Mouse (Mus musculus) megakaryocyte progenitor cell, adult 5-6 weeks (primary cell): ENCODE results near the gene Chchd3. TPM values are rescaled to one million over a fixed set of nuclear protein-coding genes. Genes with fewer than 3 reads are reported as not detected.

Source experiments
- ATAC-seq: replicated peaks from 2 replicates; pipeline ENCODE4 v1.8.0; 2016; ENCODE audit warnings: mild to moderate bottlenecking, moderate TSS enrichment, inconsistent platforms; ENCODE audit not compliant: poor library complexity
- total RNA-seq, 2 experiments: library from RNA; stranded (forward) in 1 of 2; stranded (reverse) in 1 of 2; fragments of 157-497, 149-512 nt in 1 of 2; fragments of 200-1000 nt in 1 of 2; gene quantifications; 2 replicates each; pipeline versions ENCODE4 v1.2.3 to v1.2.4; 2015 to 2017

The Chchd3 gene
- total RNA-seq, 2 experiments from 2014 or later, result 120 to 215 TPM

- no peak for ATAC-seq
Observed at GRCm38 (mm10) chr6:32818961-32819360, 241.1 kb downstream of the Chchd3 start.

GRCm38 (mm10) chr6:32808796-32809195 lies 251.3 kb downstream of the Chchd3 start:
- ATAC-seq, result no peak

GRCm38 (mm10) chr6:32807771-32808170 lies 252.3 kb downstream of the Chchd3 start:
- no peak for ATAC-seq

DNA sequence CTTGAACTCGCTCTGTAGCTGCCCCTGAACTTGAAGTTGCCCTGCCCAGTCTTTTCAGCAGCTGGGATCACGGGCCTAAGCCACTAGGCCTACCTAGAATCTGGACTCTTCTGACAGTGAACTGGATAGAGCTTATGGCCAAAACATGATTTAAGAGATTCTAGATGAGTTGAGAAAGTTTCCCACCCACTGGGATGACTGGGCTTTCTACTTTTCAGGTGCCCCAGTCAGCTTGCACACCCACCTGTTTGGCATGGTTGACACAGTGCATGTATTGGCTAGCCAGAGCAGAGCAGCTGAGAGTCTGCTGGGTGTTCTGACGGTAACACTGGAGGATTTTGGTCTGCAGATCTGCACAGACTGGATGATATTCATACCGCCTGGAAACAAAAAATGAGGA lies 256.4 kb downstream of the Chchd3 start:
- no peak for ATAC-seq

DNA sequence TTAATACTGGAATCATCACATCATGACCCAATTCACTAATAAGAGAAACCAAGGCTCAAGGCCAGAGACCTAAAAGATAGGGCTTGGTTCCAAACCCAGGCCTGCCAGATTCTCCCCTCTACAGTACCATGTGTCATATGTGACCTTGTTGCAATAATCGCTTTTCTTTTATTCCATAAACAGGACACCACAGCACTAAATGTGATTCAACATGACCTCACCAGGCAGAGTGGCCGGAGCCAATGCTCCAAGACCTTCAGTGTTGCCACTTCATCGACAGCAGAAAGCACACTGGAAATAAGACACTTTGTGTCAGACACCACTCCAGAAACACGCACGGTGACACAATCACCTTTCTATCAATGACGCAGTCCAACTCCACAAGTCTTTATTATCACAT lies 258.3 kb downstream of the Chchd3 start:
- ATAC-seq, result no peak

DNA sequence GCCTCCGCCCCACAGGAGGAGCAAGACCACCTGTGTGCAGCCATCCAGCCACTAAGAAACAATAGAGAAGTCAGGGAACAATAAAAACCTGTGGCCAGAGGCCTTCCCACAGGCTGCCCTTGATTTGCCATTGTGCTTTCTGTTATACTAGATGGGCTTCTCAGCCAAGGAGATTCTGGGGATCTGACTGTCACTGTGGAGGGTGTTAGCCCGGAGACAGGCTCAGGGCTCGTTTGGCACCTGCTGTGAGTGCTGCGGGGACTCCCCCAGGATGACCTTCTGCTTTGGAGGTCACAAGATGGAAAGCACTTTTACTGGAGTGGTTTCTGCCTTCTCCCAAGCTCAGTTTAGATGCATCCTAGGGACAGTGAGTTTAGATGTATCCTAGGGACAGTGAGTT lies 262.5 kb downstream of the Chchd3 start:
- ATAC-seq, result no peak

- no peak for ATAC-seq
Observed at GRCm38 (mm10) chr6:32795653-32796500, 264.2 kb downstream of the Chchd3 start.

- ATAC-seq, result no peak
Observed at GRCm38 (mm10) chr6:32793575-32793974, 266.5 kb downstream of the Chchd3 start.

- ATAC-seq, result no peak
Observed at GRCm38 (mm10) chr6:32793163-32793562, 266.9 kb downstream of the Chchd3 start.

DNA sequence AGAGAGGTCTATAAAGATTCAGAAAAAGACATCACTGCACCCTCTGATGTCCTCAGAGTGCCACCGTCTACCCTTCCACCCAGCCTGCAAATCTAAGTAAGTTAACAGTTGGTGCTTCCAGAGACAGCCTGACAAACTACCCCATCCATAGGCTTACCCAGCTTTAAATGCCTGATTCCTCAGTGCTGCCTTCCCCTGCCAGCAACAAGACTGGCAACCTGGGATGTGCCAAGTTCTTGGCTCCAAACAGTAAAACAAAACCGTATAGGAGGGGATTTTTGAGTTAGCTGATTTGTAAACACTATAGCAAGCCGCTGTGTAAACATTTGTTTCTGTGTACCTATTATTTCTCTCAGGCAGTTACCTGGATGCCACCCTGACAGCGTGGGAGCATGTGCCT lies 269.6 kb downstream of the Chchd3 start:
- ATAC-seq, result no peak

GRCm38 (mm10) chr6:32787399-32787798 lies 272.7 kb downstream of the Chchd3 start:
- no peak for ATAC-seq

DNA sequence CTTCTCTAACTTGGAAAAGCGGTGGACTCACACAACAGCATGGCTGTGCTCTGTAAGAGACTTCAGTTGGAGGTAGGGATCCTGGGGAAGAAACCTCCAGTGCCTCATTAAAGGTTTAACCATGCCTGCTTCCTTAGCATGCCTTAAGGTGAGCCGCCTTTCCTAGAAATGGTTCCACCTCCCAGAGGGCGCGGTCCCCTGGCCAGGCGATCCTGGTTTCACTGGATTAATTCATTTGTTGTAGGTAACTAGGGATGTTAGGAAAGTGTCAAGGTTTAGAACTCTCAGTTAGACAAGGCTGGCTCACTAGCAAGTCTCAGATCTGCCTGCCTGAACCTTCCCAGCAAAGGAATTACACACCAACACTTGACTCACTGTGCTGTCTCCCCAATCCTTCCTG lies 273.9 kb downstream of the Chchd3 start:
- no peak for ATAC-seq

- peak; percentile 56 for ATAC-seq
Observed at GRCm38 (mm10) chr6:32783102-32783501, 277.0 kb downstream of the Chchd3 start.

DNA sequence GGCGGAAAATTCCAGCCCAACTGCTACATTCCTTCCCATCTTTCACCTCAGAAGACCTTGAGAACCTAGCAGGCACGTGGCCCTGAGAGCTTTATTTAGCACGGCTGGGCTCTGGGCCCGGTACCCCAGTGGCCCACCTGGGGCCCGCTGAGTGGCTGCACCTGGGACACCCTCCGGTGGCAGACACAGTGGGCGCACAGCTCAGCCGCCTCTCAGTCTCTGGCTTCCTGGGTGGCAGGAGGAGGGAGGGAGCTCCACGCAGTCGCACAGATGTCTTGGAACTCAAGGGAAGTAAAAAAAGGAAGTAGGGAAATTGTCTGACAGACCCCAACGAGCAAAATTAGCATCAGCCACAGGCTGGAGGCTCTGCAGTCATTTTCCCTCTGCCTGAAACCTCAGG lies 279.5 kb downstream of the Chchd3 start:
- ATAC-seq, result peak; percentile 84

- ATAC-seq, result no peak
Observed at GRCm38 (mm10) chr6:32776384-32776783, 283.7 kb downstream of the Chchd3 start.

DNA sequence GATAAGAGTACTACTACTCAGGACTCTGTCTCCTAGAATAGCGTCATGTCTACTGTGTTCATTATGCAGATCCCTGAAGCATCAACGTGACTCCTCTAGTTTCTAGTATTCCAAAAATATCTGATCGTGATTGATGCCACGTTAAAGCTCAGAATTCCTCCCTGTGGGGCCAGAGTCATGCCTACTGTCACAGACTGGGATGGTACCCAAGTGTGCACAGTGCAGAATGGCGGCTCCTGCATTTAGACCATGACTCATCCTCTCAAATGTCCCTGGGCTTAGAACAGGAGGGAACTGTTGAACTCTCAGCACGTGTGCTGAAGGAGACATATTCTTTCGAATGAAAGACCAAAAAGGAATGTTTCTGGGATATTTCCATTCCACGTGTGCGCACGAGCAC lies 305.5 kb downstream of the Chchd3 start:
- ATAC-seq, result no peak

- ATAC-seq, result no peak
Observed at GRCm38 (mm10) chr6:32749821-32750220, 310.2 kb downstream of the Chchd3 start.

DNA sequence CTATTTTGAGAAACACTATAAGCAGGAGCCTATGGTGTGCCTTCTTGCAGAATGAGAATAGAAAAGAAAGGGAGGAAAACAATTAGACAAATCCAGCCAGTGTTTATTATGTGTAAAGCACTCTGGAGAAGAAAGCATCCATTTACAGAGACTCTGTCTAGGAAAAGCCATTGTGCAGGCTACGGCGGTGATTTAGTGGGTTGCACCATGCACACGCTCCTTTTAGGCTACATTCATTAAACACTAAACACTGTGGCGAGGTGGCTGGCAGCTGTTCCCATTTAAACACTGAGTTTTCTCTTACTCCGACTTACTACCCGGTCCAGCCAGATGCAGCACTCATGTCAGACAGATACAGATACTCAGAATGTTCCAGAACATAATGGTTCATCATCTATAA lies 311.3 kb downstream of the Chchd3 start:
- ATAC-seq, result no peak

DNA sequence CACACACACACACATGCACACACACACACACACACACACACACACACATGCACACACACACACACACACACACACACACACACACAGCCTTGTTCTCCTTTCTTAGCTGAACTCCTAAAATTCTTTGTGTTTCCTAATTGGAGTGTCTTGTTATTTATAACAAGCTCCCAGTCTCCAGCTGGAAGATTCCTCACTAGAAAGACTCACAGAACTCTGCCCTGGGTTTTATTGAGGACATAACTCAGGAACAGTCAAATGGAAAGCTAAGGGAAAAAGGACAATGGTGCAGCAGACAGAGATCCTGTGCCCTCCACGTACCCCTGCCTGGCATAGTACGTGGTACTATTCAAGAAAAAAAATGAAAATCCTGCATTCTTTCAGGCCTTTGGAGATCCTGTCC lies 312.7 kb downstream of the Chchd3 start:
- ATAC-seq, result no peak
